Mouse (Mus musculus) MEL (cell line): Measurements from ENCODE around the gene Cdh23. TPM values are rescaled to one million over a fixed set of nuclear protein-coding genes. Genes with fewer than 3 reads are reported as not detected.

ENCODE experiments used
- DNase-seq: peaks from one replicate; pipeline ENCODE4 v3.0.0; 2011; ENCODE audit warnings: low read depth, low spot score
- H3K27ac ChIP-seq: 2 replicates; pipeline ENCODE4 v1.5.1; 2012; ENCODE audit warnings: low read depth, mild to moderate bottlenecking, control low read depth, low read length, moderate library complexity; ENCODE audit not compliant: control insufficient read depth
- H3K27me3 ChIP-seq, 2 experiments: fragments of 150-350 bp in 1 of 2; sonication (generic) in 1 of 2; 2 replicates each; pipeline ENCODE4 v1.6.1; 2012; ENCODE audit warnings: low read length in 2 of 2, mild to moderate bottlenecking in 2 of 2, improper control_type of control experiment in 1 of 2, moderate library complexity in 1 of 2; ENCODE audit not compliant: insufficient read depth in 2 of 2, control insufficient read depth in 1 of 2
- H3K36me3 ChIP-seq, 2 experiments: 2 replicates each; pipeline ENCODE4 v1.6.1; 2012 to 2014; ENCODE audit warnings: low read length in 2 of 2, improper control_type of control experiment in 1 of 2, inconsistent platforms in 1 of 2, mild to moderate bottlenecking in 1 of 2; ENCODE audit not compliant: insufficient read depth in 2 of 2, control insufficient read depth in 1 of 2
- H3K4me1 ChIP-seq, 2 experiments: fragments of 150-350 bp in 1 of 2; sonication (generic) in 1 of 2; 2 replicates each; pipeline ENCODE4 v1.6.1; 2012; ENCODE audit warnings: low read length in 2 of 2, improper control_type of control experiment in 1 of 2, mild to moderate bottlenecking in 1 of 2; ENCODE audit not compliant: insufficient read depth in 2 of 2, control insufficient read depth in 1 of 2
- H3K4me3 ChIP-seq, 2 experiments: fragments of 150-350 bp in 1 of 2; sonication (generic) in 1 of 2; 2 replicates each; pipeline ENCODE4 v1.5.1; 2012; ENCODE audit warnings: low read depth in 2 of 2, low read length in 2 of 2, mild to moderate bottlenecking in 2 of 2, moderate library complexity in 2 of 2, control low read depth in 1 of 2, improper control_type of control experiment in 1 of 2; ENCODE audit not compliant: control insufficient read depth in 1 of 2, insufficient read depth in 1 of 2
- H3K79me2 ChIP-seq: 2 replicates; pipeline ENCODE4 v1.6.1; 2012; ENCODE audit warnings: mild to moderate bottlenecking, low read length, moderate library complexity; ENCODE audit not compliant: control insufficient read depth, poor library complexity, insufficient read depth
- H3K9ac ChIP-seq: 2 replicates; pipeline ENCODE4 v1.6.1; 2012; ENCODE audit warnings: low read depth, mild to moderate bottlenecking, control low read depth, low read length, moderate library complexity; ENCODE audit not compliant: control insufficient read depth, poor library complexity, severe bottlenecking
- H3K9me3 ChIP-seq: fragments of 150-350 bp; sonication (generic); replicated peaks from 2 replicates; pipeline ENCODE4 v1.6.1; 2012; ENCODE audit warnings: mild to moderate bottlenecking, low read length, improper control_type of control experiment, moderate library complexity; ENCODE audit not compliant: insufficient read depth
- BHLHE40 ChIP-seq: IDR thresholded peaks from 2 replicates; pipeline ENCODE4 v1.6.1; 2012; ENCODE audit warnings: low read depth, mild to moderate bottlenecking, inconsistent platforms, low read length, improper control_type of control experiment, borderline replicate concordance
- CHD1 ChIP-seq: IDR thresholded peaks from 2 replicates; pipeline ENCODE4 v1.6.1; 2012; ENCODE audit warnings: low read depth, mild to moderate bottlenecking, inconsistent platforms, low read length, improper control_type of control experiment
- CTCF ChIP-seq, 3 experiments: IDR thresholded peaks in 2 of 3; conservative IDR thresholded peaks in 1 of 3; 2 replicates each; pipeline ENCODE4 v1.5.1; 2011 to 2012; ENCODE audit warnings: low read length in 3 of 3, low read depth in 2 of 3, mild to moderate bottlenecking in 2 of 3, improper control_type of control experiment in 1 of 3, inconsistent platforms in 1 of 3, mixed read lengths in 1 of 3, moderate library complexity in 1 of 3; ENCODE audit not compliant: control insufficient read depth in 1 of 3, insufficient read depth in 1 of 3, poor library complexity in 1 of 3, severe bottlenecking in 1 of 3
- ELF1 ChIP-seq: IDR thresholded peaks from 2 replicates; pipeline ENCODE4 v1.6.1; 2014; ENCODE audit warnings: low read depth, mild to moderate bottlenecking, inconsistent platforms, low read length, improper control_type of control experiment, moderate library complexity
- EP300 ChIP-seq, 2 experiments: IDR thresholded peaks; 2 replicates each; pipeline ENCODE4 v1.6.1; 2011; ENCODE audit warnings: improper control_type of control experiment in 2 of 2, low read length in 2 of 2, low read depth in 1 of 2, mild to moderate bottlenecking in 1 of 2
- GABPA ChIP-seq: IDR thresholded peaks from 2 replicates; pipeline ENCODE4 v1.6.1; 2012; ENCODE audit warnings: low read depth, mild to moderate bottlenecking, inconsistent platforms, low read length, improper control_type of control experiment, moderate library complexity
- GATA1 ChIP-seq: IDR thresholded peaks from 2 replicates; pipeline ENCODE4 v1.6.1; 2011; ENCODE audit warnings: low read depth, low read length, improper control_type of control experiment
- HCFC1 ChIP-seq: IDR thresholded peaks from 2 replicates; pipeline ENCODE4 v1.6.1; 2012; ENCODE audit warnings: low read depth, mild to moderate bottlenecking, inconsistent platforms, low read length, improper control_type of control experiment, moderate library complexity
- JUND ChIP-seq: IDR thresholded peaks from 2 replicates; pipeline ENCODE4 v1.6.1; 2011; ENCODE audit warnings: low read depth, mild to moderate bottlenecking, improper control_type of control experiment, low read length
- KAT2A ChIP-seq: conservative IDR thresholded peaks from 2 replicates; pipeline ENCODE4 v1.6.1; 2012; ENCODE audit warnings: low read depth, low read length, improper control_type of control experiment, inconsistent platforms
- MAZ ChIP-seq: IDR thresholded peaks from 2 replicates; pipeline ENCODE4 v1.6.1; 2012; ENCODE audit warnings: low read depth, mild to moderate bottlenecking, inconsistent platforms, low read length, improper control_type of control experiment
- MEF2A ChIP-seq: IDR thresholded peaks from 2 replicates; pipeline ENCODE4 v1.6.1; 2014; ENCODE audit warnings: low read depth, mild to moderate bottlenecking, inconsistent platforms, low read length, improper control_type of control experiment; ENCODE audit not compliant: poor library complexity, insufficient replicate concordance, severe bottlenecking; ENCODE audit errors: extremely low read depth
- MYB ChIP-seq: IDR thresholded peaks from 2 replicates; pipeline ENCODE4 v1.6.1; 2011; ENCODE audit warnings: mild to moderate bottlenecking, low read depth, low read length, improper control_type of control experiment
- POLR2A ChIP-seq, 2 experiments: IDR thresholded peaks; 2 replicates each; pipeline ENCODE4 v1.6.1; 2011 to 2012; ENCODE audit warnings: low read length in 2 of 2, mild to moderate bottlenecking in 2 of 2, control low read depth in 1 of 2, improper control_type of control experiment in 1 of 2, low read depth in 1 of 2, moderate library complexity in 1 of 2; ENCODE audit not compliant: control insufficient read depth in 1 of 2, insufficient read depth in 1 of 2, poor library complexity in 1 of 2
- POLR2AphosphoS2 ChIP-seq: IDR thresholded peaks from 2 replicates; pipeline ENCODE4 v1.6.1; 2011; ENCODE audit warnings: low read length, improper control_type of control experiment
- SMC3 ChIP-seq: IDR thresholded peaks from 2 replicates; pipeline ENCODE4 v1.6.1; 2011; ENCODE audit warnings: low read depth, low read length, improper control_type of control experiment
- TBP ChIP-seq: IDR thresholded peaks from 2 replicates; pipeline ENCODE4 v1.8.0; 2011; ENCODE audit warnings: low read depth, low read length, improper control_type of control experiment
- USF2 ChIP-seq, 2 experiments: IDR thresholded peaks; 2 replicates each; pipeline ENCODE4 v1.6.1; 2011 to 2012; ENCODE audit warnings: improper control_type of control experiment in 2 of 2, low read length in 2 of 2, borderline replicate concordance in 1 of 2, inconsistent platforms in 1 of 2, low read depth in 1 of 2, mild to moderate bottlenecking in 1 of 2; ENCODE audit not compliant: insufficient read depth in 1 of 2
- ZMIZ1 ChIP-seq: IDR thresholded peaks from 2 replicates; pipeline ENCODE4 v1.6.1; 2012; ENCODE audit warnings: low read depth, mild to moderate bottlenecking, inconsistent platforms, low read length, improper control_type of control experiment, moderate library complexity
- ZNF384 ChIP-seq: IDR thresholded peaks from 2 replicates; pipeline ENCODE4 v1.6.1; 2012; ENCODE audit warnings: low read depth, mild to moderate bottlenecking, inconsistent platforms, low read length, improper control_type of control experiment
- polyA plus RNA-seq, 2 experiments: library from polyadenylated mRNA; stranded (reverse) in 1 of 2; unstranded in 1 of 2; fragments of >175 nt in 1 of 2; fragments of >200 nt in 1 of 2; gene quantifications; 2 replicates each; pipeline versions ENCODE4 v1.2.1 to v1.2.4; 2012; ENCODE audit warnings: low replicate concordance in 2 of 2, low read depth in 1 of 2; ENCODE audit not compliant: insufficient read length in 2 of 2, insufficient read depth in 1 of 2, missing spikeins in 1 of 2
- total RNA-seq: library from RNA; depleted of rRNA; stranded (reverse); fragments of 300-350 nt; gene quantifications from 2 replicates; pipeline ENCODE4 v1.2.3, GENCODE M21; 2012

Gene Cdh23
- total and polyA plus RNA-seq, 3 experiments: 0.04 TPM; not detected in 2

- H3K4me3 ChIP-seq: no peak overlapping the region
- H3K27me3 ChIP-seq: no peaks in the 10 kb centered on the region
- no peaks in the 10 kb centered on the region for H3K9me3 ChIP-seq
- peaks cover 0 to 4% of the 10 kb centered on the region in 2 experiments; a peak in 2 of 4 replicates for H3K4me1 ChIP-seq
- TF ChIP-seq TBP: no peak
- no peak for TF ChIP-seq BHLHE40
- TF ChIP-seq EP300 (IDR thresholded peaks at IDR 0.05; ENCODE audit: low read depth in 1 of 2, low read length in 2 of 2): no peak
- no peak for TF ChIP-seq JUND
- TF ChIP-seq CTCF (IDR thresholded peaks at IDR 0.05 in 2 of 3, conservative IDR thresholded peaks at IDR 0.05 in 1 of 3; ENCODE audit: control insufficient read depth in 1 of 3, insufficient read depth in 1 of 3, low read depth in 2 of 3, low read length in 3 of 3, poor library complexity in 1 of 3, severe bottlenecking in 1 of 3): no peak
- TF ChIP-seq ELF1: no peak
- no peak for TF ChIP-seq MAZ
- TF ChIP-seq MYB: no peak
- TF ChIP-seq USF2 (IDR thresholded peaks at IDR 0.05; ENCODE audit: borderline replicate concordance in 1 of 2, insufficient read depth in 1 of 2, low read depth in 1 of 2, low read length in 2 of 2): no peak
- TF ChIP-seq POLR2A (IDR thresholded peaks at IDR 0.05; ENCODE audit: control insufficient read depth in 1 of 2, insufficient read depth in 1 of 2, low read depth in 1 of 2, low read length in 2 of 2, poor library complexity in 1 of 2): no peak
- H3K27ac ChIP-seq: no peak overlapping the region
- H3K79me2 ChIP-seq: no peaks in the 10 kb centered on the region
- no peak overlapping the region for H3K9ac ChIP-seq
- no peak for DNase-seq
- H3K36me3 ChIP-seq: no peaks in the 10 kb centered on the region
These were observed 30.6 kb upstream of the Cdh23 start for GRCm38 (mm10) chr10:60726896-60727295.

- no peak for TF ChIP-seq HCFC1
- no peak for TF ChIP-seq GABPA
- TF ChIP-seq ELF1: no peak
- no peak for TF ChIP-seq EP300 (IDR thresholded peaks at IDR 0.05; ENCODE audit: low read depth in 1 of 2, low read length in 2 of 2)
- TF ChIP-seq USF2 (IDR thresholded peaks at IDR 0.05; ENCODE audit: borderline replicate concordance in 1 of 2, insufficient read depth in 1 of 2, low read depth in 1 of 2, low read length in 2 of 2): no peak
- TF ChIP-seq ZNF384: no peak
- TF ChIP-seq KAT2A: no peak
- TF ChIP-seq SMC3: no peak
- no peak for TF ChIP-seq ZMIZ1
- no peak for TF ChIP-seq POLR2AphosphoS2
- TF ChIP-seq GATA1: no peak
- no peak for TF ChIP-seq CHD1
- no peak for TF ChIP-seq MEF2A
- TF ChIP-seq, all 39 proteins: peak for 0
- Histone ChIP-seq H3K36me3 (no peaks in the 10 kb centered on the region), H3K4me3 (no peak overlapping the region), H3K9ac (no peak overlapping the region), H3K79me2 (no peaks in the 10 kb centered on the region), H3K27me3 (no peaks in the 10 kb centered on the region), H3K9me3 (no peaks in the 10 kb centered on the region), H3K27ac (no peak overlapping the region), H3K4me1 (no peaks in the 10 kb centered on the region)
- no peak for DNase-seq
These were observed 28.2 kb upstream of the Cdh23 start for GRCm38 (mm10) chr10:60724496-60724895.
